ENCODE assay signal across 21 mouse cellular contexts in the genomic region with DNA sequence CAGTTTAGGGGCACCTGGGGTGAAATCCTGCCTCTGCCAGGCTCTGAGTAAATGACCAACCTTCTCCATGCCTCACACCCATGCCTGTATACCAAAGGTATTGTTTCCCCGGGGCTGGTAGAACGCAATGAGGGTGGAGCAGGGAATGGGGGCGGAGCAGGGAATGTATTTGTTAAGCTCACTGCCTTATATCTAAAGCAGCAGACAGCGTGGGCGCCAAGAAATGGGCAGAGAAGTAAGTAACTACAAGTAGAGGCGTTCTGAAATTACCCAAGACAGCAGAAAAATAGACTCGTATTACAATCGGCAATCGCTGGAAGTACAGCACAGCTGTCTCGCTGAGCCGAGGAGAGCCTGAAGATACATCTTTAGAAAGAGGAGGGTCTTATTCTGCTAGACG.
DNase-seq lines count a peak whose midpoint lies in the region; ATAC-seq and TF ChIP-seq lines count a peak whose summit lies in the region.
"Had no signal": no experiment of that assay in that cellular context is flagged by ENCODE, and none has a peak within 500 bp of the region (broad histone marks: within the 10 kb centered on the region; RNA-seq: fewer than 3 reads in every experiment).

No protein-coding gene starts in this region.

- intact Hi-C loops in left cerebral cortex, postnatal 14 days (cut with DNase I): no loop called here

- no peaks in the 10 kb centered on the region for H3K36me3 ChIP-seq in stomach, postnatal 0 days (ENCODE audit: control insufficient read depth, insufficient read depth, low read length)
- H3K36me3 ChIP-seq: embryonic facial prominence, embryonic 12.5 days; forebrain, embryonic 10.5 days; G1E; heart, embryonic 13.5 days; midbrain, embryonic 10.5 days; neural tube, embryonic 15.5 days had no signal

- H3K9me3 ChIP-seq in stomach, postnatal 0 days (ENCODE audit: control insufficient read depth, low read length): no peaks in the 10 kb centered on the region
- H3K9me3 ChIP-seq: neural tube, embryonic 15.5 days had no signal

- TF ChIP-seq POLR2A in cerebellum, adult 2 months (IDR thresholded peaks at IDR 0.05; ENCODE audit: borderline replicate concordance, insufficient read depth, low read length): no peak

- no peak overlapping the region for H3K9ac ChIP-seq in stomach, postnatal 0 days (ENCODE audit: low read length)
- H3K9ac ChIP-seq: embryonic facial prominence, embryonic 12.5 days; heart, embryonic 13.5 days; neural tube, embryonic 15.5 days had no signal

- TF ChIP-seq EP300 in stomach, postnatal 0 days (optimal IDR thresholded peaks at IDR 0.05): no peak

- H3K4me2 ChIP-seq in stomach, postnatal 0 days (replicated peaks; ENCODE audit: low read depth): no peak overlapping the region
- H3K4me2 ChIP-seq: embryonic facial prominence, embryonic 12.5 days; heart, embryonic 13.5 days; neural tube, embryonic 15.5 days had no signal

- 82% methylated on average over 12 of the region's 12 CpGs for WGBS in cerebellum, adult 2 months
- 59% methylated on average over 12 of the region's 12 CpGs for WGBS in stomach, postnatal 0 days

- TF ChIP-seq CTCF in cerebellum, adult 2 months (IDR thresholded peaks at IDR 0.05; ENCODE audit: borderline replicate concordance, insufficient read depth, low read depth, low read length): no peak
- TF ChIP-seq CTCF in stomach, postnatal 0 days (IDR thresholded peaks at IDR 0.05; ENCODE audit: low read depth): no peak

- DNase-seq in cerebellum, adult 8-10 months: peak; percentile 17
- no peak for DNase-seq in cerebellum, adult 2 months
- DNase-seq in left cerebral cortex, adult 9 months (ENCODE audit: low spot score in 2 of 2): peak; percentile 36 to 73
- no peak for DNase-seq in left cerebral cortex, adult 11 months (ENCODE audit: low spot score)
- DNase-seq in left cerebral cortex, postnatal 14 days (ENCODE audit: low spot score in 2 of 2): peak; percentile 49 to 68
- peak; percentile 30 for DNase-seq in stomach, postnatal 0 days (ENCODE audit: low spot score)
- DNase-seq in T-cell, adult 2 months (ENCODE audit: low spot score): no peak
- DNase-seq in heart, adult 8-10 months (ENCODE audit: low spot score): no peak
- DNase-seq: gastrocnemius, postnatal 36 days; heart, postnatal 36 days; lung, adult 2 months; lung, postnatal 4 days; thymus, postnatal 25 days had no signal

- no peaks in the 10 kb centered on the region for H3K27me3 ChIP-seq in cerebellum, adult 2 months (ENCODE audit: control insufficient read depth, insufficient read depth, low read length)
- no peaks in the 10 kb centered on the region for H3K27me3 ChIP-seq in stomach, postnatal 0 days (ENCODE audit: control insufficient read depth, insufficient read depth, low read length)
- H3K27me3 ChIP-seq: embryonic facial prominence, embryonic 12.5 days; heart, embryonic 13.5 days; neural tube, embryonic 15.5 days had no signal

- peaks cover 21% of the 10 kb centered on the region for H3K4me1 ChIP-seq in cerebellum, adult 2 months (ENCODE audit: control insufficient read depth, insufficient read depth, low read length)
- no peaks in the 10 kb centered on the region for H3K4me1 ChIP-seq in stomach, postnatal 0 days (replicated peaks; ENCODE audit: control insufficient read depth, insufficient read depth)
- H3K4me1 ChIP-seq: embryonic facial prominence, embryonic 12.5 days; heart, embryonic 13.5 days had no signal

- H3K4me3 ChIP-seq in cerebellum, adult 2 months (replicated peaks; ENCODE audit: insufficient read depth, low read depth, low read length): no peak overlapping the region
- no peak overlapping the region for H3K4me3 ChIP-seq in stomach, postnatal 0 days (ENCODE audit: low read depth, low read length)
- H3K4me3 ChIP-seq: embryonic facial prominence, embryonic 12.5 days; forebrain, embryonic 10.5 days; heart, embryonic 13.5 days; midbrain, embryonic 10.5 days; myocyte; neural tube, embryonic 15.5 days had no signal

- ATAC-seq in stomach, postnatal 0 days (ENCODE audit: low FRiP score, low TSS enrichment): no peak
- ATAC-seq: CD4-positive, CD25-positive, alpha-beta regulatory T cell, adult 4 months had no signal

- H3K27ac ChIP-seq in cerebellum, adult 2 months (ENCODE audit: insufficient read depth, low read length): no peak overlapping the region
- no peak overlapping the region for H3K27ac ChIP-seq in stomach, postnatal 0 days (replicated peaks)
- H3K27ac ChIP-seq: embryonic facial prominence, embryonic 12.5 days; forebrain, embryonic 10.5 days; heart, embryonic 13.5 days; midbrain, embryonic 10.5 days; neural tube, embryonic 15.5 days had no signal

Comparison
In these comparisons a context has a peak if more than half of its experiments do, and no peak if none do; other contexts are left out.
1. DNase-seq: peak in cerebellum, adult 8-10 months (single experiment), left cerebral cortex, adult 9 months (2 of 2), left cerebral cortex, postnatal 14 days (2 of 2) and stomach, postnatal 0 days (single experiment); none in cerebellum, adult 2 months (0 of 2), left cerebral cortex, adult 11 months (single experiment), T-cell, adult 2 months (single experiment) and heart, adult 8-10 months (single experiment).